Mouse (Mus musculus): ENCODE measurements around the gene Aars2. TPM values are rescaled to one million over a fixed set of nuclear protein-coding genes. Genes with fewer than 3 reads are reported as not detected.

The Aars2 gene
- total and polyA plus RNA-seq, 3 experiments: 12.4 to 23.1 (median 17.5) TPM

DNA sequence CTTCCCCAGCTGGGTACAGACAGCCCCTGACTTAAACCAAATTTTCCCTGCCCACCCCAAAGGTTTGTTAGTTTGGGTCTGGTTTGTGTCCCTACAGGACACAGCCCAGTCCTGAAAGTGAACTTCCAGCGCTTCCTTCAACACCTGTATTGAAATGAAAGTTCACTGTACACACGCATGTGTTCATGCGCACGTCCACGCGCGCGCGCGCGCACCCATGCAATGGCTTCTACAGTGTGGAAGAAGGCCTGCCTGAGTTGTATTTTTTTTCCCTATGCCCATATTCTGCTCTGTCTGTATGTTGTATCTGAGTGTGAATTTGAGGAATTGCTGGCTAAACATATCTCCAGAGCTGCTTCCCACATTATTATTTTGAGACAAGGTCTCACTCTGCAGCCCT, 58.5 kb downstream of the Aars2 start (continued):
- no peak for TF ChIP-seq JUND (conservative IDR thresholded peaks at IDR 0.05; ENCODE audit: low read depth, low read length)

GRCm38 (mm10) chr17:45566031-45566359, 59.4 kb downstream of the Aars2 start:
- no peak for DNase-seq (ENCODE audit: extremely low read depth)
- Histone ChIP-seq H3K27ac (ENCODE audit: insufficient read depth, low read depth) (peak overlapping the region; percentile 61), H3K4me3 (replicated peaks in 1 of 3; ENCODE audit: low read depth in 2 of 3, low read length in 2 of 3, poor library complexity in 1 of 3) (peak overlapping the region in 2 of 3 experiments; percentile 7 to 75), H3K79me2 (replicated peaks; ENCODE audit: control insufficient read depth, extremely low read depth, insufficient read depth, poor library complexity, severe bottlenecking) (peaks cover 42% of the 10 kb centered on the region), H3K9me3 (replicated peaks; ENCODE audit: low read length) (no peaks in the 10 kb centered on the region), H3K4me1 (ENCODE audit: control insufficient read depth in 1 of 2, insufficient read depth in 2 of 2) (peaks cover 43 to 77% of the 10 kb centered on the region in 2 experiments), H3K27me3 (replicated peaks) (no peaks in the 10 kb centered on the region), H3K9ac (ENCODE audit: insufficient read depth, low read depth) (peak overlapping the region; percentile 89; the same call in 1 of the 2 replicates), H3K36me3 (replicated peaks in 1 of 2; ENCODE audit: control insufficient read depth in 1 of 2, insufficient read depth in 1 of 2, low read length in 1 of 2) (peaks cover 63 to 74% of the 10 kb centered on the region in 2 experiments), H3K4me2 (ENCODE audit: insufficient read depth, low read depth, poor library complexity, severe bottlenecking) (peak overlapping the region; percentile 83)
- in situ Hi-C loops (cut with MboI; ENCODE audit: low pct_ligation_motif_present, low pct_unique_long_range_greater_than_20kb, low sequenced_read_pairs) (no loop called here), dilution Hi-C loops (cut with MboI; ENCODE audit: extremely low pct_ligation_motif_present, extremely low pct_unique_long_range_greater_than_20kb, low sequenced_read_pairs) (no loop called here)
- peak; percentile 51 for TF ChIP-seq SIN3A (IDR thresholded peaks at IDR 0.05; ENCODE audit: low read length)
- TF ChIP-seq ZMIZ1 (IDR thresholded peaks at IDR 0.05; ENCODE audit: low read depth, low read length): peak; percentile 53; the same call in 1 of the 2 replicates
- no peak for TF ChIP-seq RCOR1 (conservative IDR thresholded peaks at IDR 0.05; ENCODE audit: low read depth, low read length)
- TF ChIP-seq RAD21 (IDR thresholded peaks at IDR 0.05; ENCODE audit: low read depth, low read length): no peak

- Histone ChIP-seq H3K36me3 (replicated peaks in 1 of 2; ENCODE audit: control insufficient read depth in 1 of 2, insufficient read depth in 1 of 2, low read length in 1 of 2) (peaks cover 68 to 77% of the 10 kb centered on the region in 2 experiments), H3K4me2 (ENCODE audit: insufficient read depth, low read depth, poor library complexity, severe bottlenecking) (0 out of 2 replicates have a peak overlapping the region, but pooled peaks have one; percentile 14), H3K9me3 (replicated peaks; ENCODE audit: low read length) (no peaks in the 10 kb centered on the region), H3K4me3 (replicated peaks in 1 of 3; ENCODE audit: low read depth in 2 of 3, low read length in 2 of 3, poor library complexity in 1 of 3) (peak overlapping the region in 2 of 3 experiments; percentile 7 to 24), H3K27me3 (replicated peaks) (no peaks in the 10 kb centered on the region), H3K4me1 (ENCODE audit: control insufficient read depth in 1 of 2, insufficient read depth in 2 of 2) (peaks cover 43 to 79% of the 10 kb centered on the region in 2 experiments), H3K27ac (ENCODE audit: insufficient read depth, low read depth) (peak overlapping the region; percentile 61), H3K9ac (ENCODE audit: insufficient read depth, low read depth) (no peak overlapping the region; the same call in 1 of the 2 replicates), H3K79me2 (replicated peaks; ENCODE audit: control insufficient read depth, extremely low read depth, insufficient read depth, poor library complexity, severe bottlenecking) (peaks cover 48% of the 10 kb centered on the region)
- dilution Hi-C loops (cut with MboI; ENCODE audit: extremely low pct_ligation_motif_present, extremely low pct_unique_long_range_greater_than_20kb, low sequenced_read_pairs): no loop called here
- in situ Hi-C loops (cut with MboI; ENCODE audit: low pct_ligation_motif_present, low pct_unique_long_range_greater_than_20kb, low sequenced_read_pairs): no loop called here
- no peak for DNase-seq (ENCODE audit: extremely low read depth)
- peak; percentile 28 for TF ChIP-seq CHD2 (IDR thresholded peaks at IDR 0.05; ENCODE audit: low read length)
- TF ChIP-seq SIN3A (IDR thresholded peaks at IDR 0.05; ENCODE audit: low read length): no peak
- TF ChIP-seq MXI1 (IDR thresholded peaks at IDR 0.05; ENCODE audit: low read depth, low read length): no peak
- no peak for TF ChIP-seq IRF4 (IDR thresholded peaks at IDR 0.05; ENCODE audit: low read depth, low read length)
- TF ChIP-seq CTCF (conservative IDR thresholded peaks at IDR 0.05 in 1 of 2, IDR thresholded peaks at IDR 0.05 in 1 of 2; ENCODE audit: low read depth in 2 of 2, low read length in 2 of 2): no peak
- peak; percentile 42; the same call in 1 of the 2 replicates for TF ChIP-seq ELF1 (IDR thresholded peaks at IDR 0.05; ENCODE audit: low read depth, low read length)
- TF ChIP-seq MAZ (IDR thresholded peaks at IDR 0.05; ENCODE audit: low read depth, low read length): no peak; the same call in 1 of the 2 replicates
- no peak for TF ChIP-seq HCFC1 (IDR thresholded peaks at IDR 0.05; ENCODE audit: low read depth, low read length)
- TF ChIP-seq RCOR1 (conservative IDR thresholded peaks at IDR 0.05; ENCODE audit: low read depth, low read length): peak; percentile 68; the same call in 1 of the 2 replicates
- TF ChIP-seq E2F4 (IDR thresholded peaks at IDR 0.05; ENCODE audit: insufficient replicate concordance, low read depth, low read length): no peak
- no peak; the same call in 1 of the 2 replicates for TF ChIP-seq MAX (IDR thresholded peaks at IDR 0.05; ENCODE audit: low read length)
- no peak; the same call in 1 of the 2 replicates for TF ChIP-seq ETS1 (conservative IDR thresholded peaks at IDR 0.05; ENCODE audit: low read depth, low read length)
- peak; percentile 13; the same call in 1 of the 2 replicates for TF ChIP-seq POLR2A (IDR thresholded peaks at IDR 0.05; ENCODE audit: low read depth, low read length)
- TF ChIP-seq MYC (IDR thresholded peaks at IDR 0.05; ENCODE audit: low read depth, low read length): no peak
- TF ChIP-seq JUND (conservative IDR thresholded peaks at IDR 0.05; ENCODE audit: low read depth, low read length): no peak
- no peak for TF ChIP-seq ZC3H11A (IDR thresholded peaks at IDR 0.05; ENCODE audit: low read depth, low read length)
- TF ChIP-seq ZNF384 (IDR thresholded peaks at IDR 0.05; ENCODE audit: low read depth, low read length): no peak
- peak; percentile 45; the same call in 1 of the 2 replicates for TF ChIP-seq ZMIZ1 (IDR thresholded peaks at IDR 0.05; ENCODE audit: low read depth, low read length)
- TF ChIP-seq BHLHE40 (IDR thresholded peaks at IDR 0.05; ENCODE audit: low read depth, low read length): no peak
- no peak; the same call in 1 of the 2 replicates for TF ChIP-seq USF2 (conservative IDR thresholded peaks at IDR 0.05; ENCODE audit: low read depth, low read length)
- no peak for TF ChIP-seq TBP (conservative IDR thresholded peaks at IDR 0.05; ENCODE audit: low read depth, low read length)
- no peak for TF ChIP-seq RAD21 (IDR thresholded peaks at IDR 0.05; ENCODE audit: low read depth, low read length)
- TF ChIP-seq KAT2A (IDR thresholded peaks at IDR 0.05; ENCODE audit: insufficient replicate concordance, low read length): no peak
- TF ChIP-seq GABPA (IDR thresholded peaks at IDR 0.05; ENCODE audit: insufficient replicate concordance, low read depth, low read length): no peak
- 0 out of 2 replicates have a peak, but pooled peaks have one; percentile 21 for TF ChIP-seq UBTF (IDR thresholded peaks at IDR 0.05; ENCODE audit: low read depth, low read length)
- no peak for TF ChIP-seq PAX5 (IDR thresholded peaks at IDR 0.05; ENCODE audit: low read length)
- TF ChIP-seq EP300 (IDR thresholded peaks at IDR 0.05; ENCODE audit: low read length): no peak
- TF ChIP-seq MEF2A (IDR thresholded peaks at IDR 0.05; ENCODE audit: borderline replicate concordance, low read depth, low read length): no peak
Measured at GRCm38 (mm10) chr17:45566360-45567161, 59.9 kb downstream of the Aars2 start.
